Mouse (Mus musculus): Measurements from ENCODE around the gene Lin7a. TPM values are rescaled to one million over a fixed set of nuclear protein-coding genes. Genes with fewer than 3 reads are reported as not detected.

The Lin7a gene
- polyA plus RNA-seq, 1 experiment = 21.3 TPM

GRCm38 (mm10) chr10:107242696-107243400 lies 28.6 kb upstream of the Lin7a start:
- H3K27ac ChIP-seq (ENCODE audit: insufficient read depth, low read length) = no peak overlapping the region
- no peak overlapping the region for H3K4me3 ChIP-seq (ENCODE audit: insufficient read depth, low read length)
- TF ChIP-seq CTCF (IDR thresholded peaks at IDR 0.05; ENCODE audit: extremely low read depth, insufficient read depth, low read length) (no peak), POLR2A (IDR thresholded peaks at IDR 0.05; ENCODE audit: extremely low read depth, insufficient read depth, low read length) (no peak)
- H3K4me1 ChIP-seq (ENCODE audit: control insufficient read depth, insufficient read depth, low read length) = no peaks in the 10 kb centered on the region

- Histone ChIP-seq H3K27ac (ENCODE audit: insufficient read depth, low read length) (no peak overlapping the region), H3K4me3 (ENCODE audit: insufficient read depth, low read length) (no peak overlapping the region), H3K4me1 (ENCODE audit: control insufficient read depth, insufficient read depth, low read length) (no peaks in the 10 kb centered on the region)
- TF ChIP-seq CTCF (IDR thresholded peaks at IDR 0.05; ENCODE audit: extremely low read depth, insufficient read depth, low read length) (no peak), POLR2A (IDR thresholded peaks at IDR 0.05; ENCODE audit: extremely low read depth, insufficient read depth, low read length) (no peak)
Measured at GRCm38 (mm10) chr10:107244211-107244610, 27.3 kb upstream of the Lin7a start.

GRCm38 (mm10) chr10:107244691-107245530 lies 26.6 kb upstream of the Lin7a start:
- Histone ChIP-seq H3K4me3 (ENCODE audit: insufficient read depth, low read length) (no peak overlapping the region), H3K4me1 (ENCODE audit: control insufficient read depth, insufficient read depth, low read length) (no peaks in the 10 kb centered on the region), H3K27ac (ENCODE audit: insufficient read depth, low read length) (no peak overlapping the region)
- TF ChIP-seq CTCF (IDR thresholded peaks at IDR 0.05; ENCODE audit: extremely low read depth, insufficient read depth, low read length) (no peak), POLR2A (IDR thresholded peaks at IDR 0.05; ENCODE audit: extremely low read depth, insufficient read depth, low read length) (no peak)

GRCm38 (mm10) chr10:107245531-107245840 lies 26.0 kb upstream of the Lin7a start:
- Histone ChIP-seq H3K27ac (ENCODE audit: insufficient read depth, low read length) (no peak overlapping the region), H3K4me1 (ENCODE audit: control insufficient read depth, insufficient read depth, low read length) (no peaks in the 10 kb centered on the region), H3K4me3 (ENCODE audit: insufficient read depth, low read length) (no peak overlapping the region)
- no peak for TF ChIP-seq CTCF (IDR thresholded peaks at IDR 0.05; ENCODE audit: extremely low read depth, insufficient read depth, low read length)
- no peak for TF ChIP-seq POLR2A (IDR thresholded peaks at IDR 0.05; ENCODE audit: extremely low read depth, insufficient read depth, low read length)

GRCm38 (mm10) chr10:107245961-107246460 lies 25.5 kb upstream of the Lin7a start:
- Histone ChIP-seq H3K4me3 (ENCODE audit: insufficient read depth, low read length) (no peak overlapping the region), H3K27ac (ENCODE audit: insufficient read depth, low read length) (no peak overlapping the region), H3K4me1 (ENCODE audit: control insufficient read depth, insufficient read depth, low read length) (no peaks in the 10 kb centered on the region)
- TF ChIP-seq CTCF (IDR thresholded peaks at IDR 0.05; ENCODE audit: extremely low read depth, insufficient read depth, low read length) = no peak
- no peak for TF ChIP-seq POLR2A (IDR thresholded peaks at IDR 0.05; ENCODE audit: extremely low read depth, insufficient read depth, low read length)

GRCm38 (mm10) chr10:107247001-107247670 lies 24.4 kb upstream of the Lin7a start:
- Histone ChIP-seq H3K27ac (ENCODE audit: insufficient read depth, low read length) (no peak overlapping the region), H3K4me3 (ENCODE audit: insufficient read depth, low read length) (no peak overlapping the region), H3K4me1 (ENCODE audit: control insufficient read depth, insufficient read depth, low read length) (no peaks in the 10 kb centered on the region)
- TF ChIP-seq CTCF (IDR thresholded peaks at IDR 0.05; ENCODE audit: extremely low read depth, insufficient read depth, low read length) (no peak), POLR2A (IDR thresholded peaks at IDR 0.05; ENCODE audit: extremely low read depth, insufficient read depth, low read length) (no peak)

- H3K4me1 ChIP-seq (ENCODE audit: control insufficient read depth, insufficient read depth, low read length) = no peaks in the 10 kb centered on the region
- no peak overlapping the region for H3K4me3 ChIP-seq (ENCODE audit: insufficient read depth, low read length)
- TF ChIP-seq POLR2A (IDR thresholded peaks at IDR 0.05; ENCODE audit: extremely low read depth, insufficient read depth, low read length) = no peak
- H3K27ac ChIP-seq (ENCODE audit: insufficient read depth, low read length) = no peak overlapping the region
Measured at GRCm38 (mm10) chr10:107248481-107248880, 23.0 kb upstream of the Lin7a start.

- no peak for TF ChIP-seq CTCF (IDR thresholded peaks at IDR 0.05; ENCODE audit: extremely low read depth, insufficient read depth, low read length)
- H3K4me3 ChIP-seq (ENCODE audit: insufficient read depth, low read length) = no peak overlapping the region
- H3K4me1 ChIP-seq (ENCODE audit: control insufficient read depth, insufficient read depth, low read length) = no peaks in the 10 kb centered on the region
- no peak overlapping the region for H3K27ac ChIP-seq (ENCODE audit: insufficient read depth, low read length)
Measured at GRCm38 (mm10) chr10:107249056-107249455, 22.4 kb upstream of the Lin7a start.

GRCm38 (mm10) chr10:107249606-107250186 lies 21.8 kb upstream of the Lin7a start:
- H3K4me1 ChIP-seq (ENCODE audit: control insufficient read depth, insufficient read depth, low read length) = no peaks in the 10 kb centered on the region
- H3K27ac ChIP-seq (ENCODE audit: insufficient read depth, low read length) = no peak overlapping the region
- TF ChIP-seq POLR2A (IDR thresholded peaks at IDR 0.05; ENCODE audit: extremely low read depth, insufficient read depth, low read length) (no peak), CTCF (IDR thresholded peaks at IDR 0.05; ENCODE audit: extremely low read depth, insufficient read depth, low read length) (no peak)
- no peak overlapping the region for H3K4me3 ChIP-seq (ENCODE audit: insufficient read depth, low read length)

Data from cortical plate, adult 2 months (tissue).